8 mouse cellular contexts compared by ENCODE assay signal in genomic region chr7:30183879-30184289, GRCm38 (mm10). TPM values are rescaled to one million over a fixed set of nuclear protein-coding genes. Genes with fewer than 3 reads are reported as not detected.
A peak's percentile ranks its signal among the peaks of the same experiment; 100 is the strongest.
DNase-seq lines count a peak whose midpoint lies in the region; ATAC-seq and TF ChIP-seq lines count a peak whose summit lies in the region.

TSS of gene Cox7a1 (plus strand) at chr7:30184144.

- H3K27ac ChIP-seq in embryonic facial prominence, embryonic 13.5 days = no peak within 1 kb of the TSS
- H3K27ac ChIP-seq in heart, embryonic 13.5 days (replicated peaks) = peak within 1 kb of the TSS; percentile 48
- H3K27ac ChIP-seq in kidney, postnatal 0 days = no peak within 1 kb of the TSS
- H3K27ac ChIP-seq in liver, embryonic 16.5 days (ENCODE audit: low read length) = 0 out of 2 replicates have a peak within 1 kb of the TSS, but pooled peaks have one; percentile 26
- no peak within 1 kb of the TSS for H3K27ac ChIP-seq in neural tube, embryonic 11.5 days (ENCODE audit: low read depth, low read length)

- no peak within 1 kb of the TSS for H3K4me3 ChIP-seq in C2C12 (ENCODE audit: insufficient read depth, poor library complexity, severe bottlenecking)
- no peak within 1 kb of the TSS for H3K4me3 ChIP-seq in embryonic facial prominence, embryonic 13.5 days
- H3K4me3 ChIP-seq in heart, embryonic 13.5 days = peak within 1 kb of the TSS; percentile 53
- peak within 1 kb of the TSS; percentile 15; the same call in 1 of the 2 replicates for H3K4me3 ChIP-seq in kidney, postnatal 0 days (replicated peaks; ENCODE audit: low read depth, low read length)
- H3K4me3 ChIP-seq in liver, embryonic 16.5 days (ENCODE audit: low read depth, low read length) = peak within 1 kb of the TSS; percentile 47
- 0 out of 2 replicates have a peak within 1 kb of the TSS, but pooled peaks have one; percentile 13 for H3K4me3 ChIP-seq in neural tube, embryonic 11.5 days (ENCODE audit: low read depth, low read length)

- H3ac ChIP-seq in C2C12 (ENCODE audit: control insufficient read depth, insufficient read length, low read depth) = peak within 1 kb of the TSS; percentile 18

- H3K36me3 ChIP-seq in C2C12 (ENCODE audit: control insufficient read depth, insufficient read depth) = peaks cover 29% of the 10 kb centered on the region
- peaks cover 42% of the 10 kb centered on the region for H3K36me3 ChIP-seq in embryonic facial prominence, embryonic 13.5 days
- peaks cover 43% of the 10 kb centered on the region for H3K36me3 ChIP-seq in heart, embryonic 13.5 days
- peaks cover 33% of the 10 kb centered on the region for H3K36me3 ChIP-seq in kidney, postnatal 0 days (ENCODE audit: insufficient read depth, low read length)
- H3K36me3 ChIP-seq in liver, embryonic 16.5 days (ENCODE audit: control insufficient read depth, insufficient read depth) = peaks cover 15% of the 10 kb centered on the region
- H3K36me3 ChIP-seq in neural tube, embryonic 11.5 days (ENCODE audit: control insufficient read depth, insufficient read depth, low read length) = 0 out of 2 replicates have a peak, but pooled peaks cover 4% of the 10 kb centered on the region

- ATAC-seq in embryonic facial prominence, embryonic 13.5 days (ENCODE audit: insufficient number of reproducible peaks, insufficient read depth, low FRiP score, low TSS enrichment, low read depth) = no peak
- ATAC-seq in heart, embryonic 13.5 days (ENCODE audit: extremely low read depth, insufficient number of reproducible peaks, low FRiP score, low TSS enrichment) = peak; percentile 79
- ATAC-seq in kidney, postnatal 0 days (replicated peaks; ENCODE audit: low FRiP score, low read depth) = peak; percentile 62
- peak; percentile 92 for ATAC-seq in liver, embryonic 16.5 days (ENCODE audit: low read depth)
- peak; percentile 64 for ATAC-seq in neural tube, embryonic 11.5 days (ENCODE audit: insufficient read depth, low FRiP score, low TSS enrichment)

- no peak for TF ChIP-seq CTCF in C2C12 (IDR thresholded peaks at IDR 0.05; ENCODE audit: control insufficient read depth, insufficient read depth, insufficient read length)
- TF ChIP-seq CTCF in kidney, postnatal 0 days (IDR thresholded peaks at IDR 0.05; ENCODE audit: low read depth) = no peak

- no peaks in the 10 kb centered on the region for H3K27me3 ChIP-seq in C2C12 (ENCODE audit: control insufficient read depth, insufficient read depth, insufficient read length)
- H3K27me3 ChIP-seq in embryonic facial prominence, embryonic 13.5 days = no peaks in the 10 kb centered on the region
- no peaks in the 10 kb centered on the region for H3K27me3 ChIP-seq in heart, embryonic 13.5 days (replicated peaks)
- H3K27me3 ChIP-seq in kidney, postnatal 0 days (ENCODE audit: insufficient read depth, low read length) = no peaks in the 10 kb centered on the region
- H3K27me3 ChIP-seq in liver, embryonic 16.5 days (ENCODE audit: control insufficient read depth, insufficient read depth, low read depth, low read length) = no peaks in the 10 kb centered on the region
- H3K27me3 ChIP-seq in neural tube, embryonic 11.5 days (ENCODE audit: control insufficient read depth, insufficient read depth, low read length) = no peaks in the 10 kb centered on the region

- no peak within 1 kb of the TSS for H3K9ac ChIP-seq in embryonic facial prominence, embryonic 13.5 days
- H3K9ac ChIP-seq in heart, embryonic 13.5 days = peak within 1 kb of the TSS; percentile 81
- H3K9ac ChIP-seq in kidney, postnatal 0 days (ENCODE audit: low read depth, low read length) = 0 out of 2 replicates have a peak within 1 kb of the TSS, but pooled peaks have one; percentile 32
- H3K9ac ChIP-seq in liver, embryonic 16.5 days (ENCODE audit: low read depth, low read length) = peak within 1 kb of the TSS; percentile 45
- H3K9ac ChIP-seq in neural tube, embryonic 11.5 days (ENCODE audit: low read length) = peak within 1 kb of the TSS; percentile 29; the same call in 1 of the 2 replicates

- H3K4me2 ChIP-seq in embryonic facial prominence, embryonic 13.5 days = peak within 1 kb of the TSS; percentile 51
- peak within 1 kb of the TSS; percentile 69 for H3K4me2 ChIP-seq in heart, embryonic 13.5 days
- peak within 1 kb of the TSS; percentile 51 for H3K4me2 ChIP-seq in kidney, postnatal 0 days (ENCODE audit: low read length)
- peak within 1 kb of the TSS; percentile 70 for H3K4me2 ChIP-seq in liver, embryonic 16.5 days (ENCODE audit: low read depth, low read length)
- peak within 1 kb of the TSS; percentile 43 for H3K4me2 ChIP-seq in neural tube, embryonic 11.5 days (ENCODE audit: low read depth)

- no peaks in the 10 kb centered on the region for H3K9me3 ChIP-seq in embryonic facial prominence, embryonic 13.5 days
- no peaks in the 10 kb centered on the region for H3K9me3 ChIP-seq in heart, embryonic 13.5 days
- H3K9me3 ChIP-seq in kidney, postnatal 0 days (replicated peaks; ENCODE audit: low read length) = no peaks in the 10 kb centered on the region
- no peaks in the 10 kb centered on the region for H3K9me3 ChIP-seq in liver, embryonic 16.5 days (replicated peaks; ENCODE audit: control insufficient read depth, low read length)
- H3K9me3 ChIP-seq in neural tube, embryonic 11.5 days (ENCODE audit: control insufficient read depth, low read length) = no peaks in the 10 kb centered on the region

- peak; percentile 87 for DNase-seq in adrenal gland, postnatal 25 days
- peak; percentile 89 for DNase-seq in kidney, postnatal 0 days (ENCODE audit: low spot score)
- DNase-seq in neural tube, embryonic 11.5 days (ENCODE audit: low spot score) = peak; percentile 77
- DNase-seq in telencephalon, adult 2 months (ENCODE audit: low read depth, low spot score) = peak; percentile 16

- H3K79me2 ChIP-seq in C2C12 (ENCODE audit: control insufficient read depth, insufficient read depth) = no peaks in the 10 kb centered on the region

- H3K4me1 ChIP-seq in embryonic facial prominence, embryonic 13.5 days = peaks cover 8% of the 10 kb centered on the region
- H3K4me1 ChIP-seq in heart, embryonic 13.5 days = peaks cover 11% of the 10 kb centered on the region
- no peaks in the 10 kb centered on the region for H3K4me1 ChIP-seq in kidney, postnatal 0 days (replicated peaks; ENCODE audit: insufficient read depth, low read length)
- peaks cover 11% of the 10 kb centered on the region for H3K4me1 ChIP-seq in liver, embryonic 16.5 days (ENCODE audit: control insufficient read depth, low read depth, low read length)
- H3K4me1 ChIP-seq in neural tube, embryonic 11.5 days (ENCODE audit: control insufficient read depth, insufficient read depth, low read length) = 0 out of 2 replicates have a peak, but pooled peaks cover 3% of the 10 kb centered on the region

- 3% methylated on average over 11 of the region's 11 CpGs for WGBS in embryonic facial prominence, embryonic 13.5 days
- WGBS in heart, embryonic 13.5 days = under 1% methylated on average over 11 of the region's 11 CpGs
- WGBS in kidney, postnatal 0 days = under 1% methylated on average over 11 of the region's 11 CpGs
- WGBS in liver, embryonic 16.5 days (ENCODE audit: insufficient replicate concordance) = under 1% methylated on average over 11 of the region's 11 CpGs
- WGBS in neural tube, embryonic 11.5 days = 2% methylated on average over 11 of the region's 11 CpGs

- no peaks in the 10 kb centered on the region for H3K79me3 ChIP-seq in C2C12 (ENCODE audit: low read depth)

TF ChIP-seq in C2C12, 6 proteins besides CTCF, POLR2A, EP300 and RAD21:
- no peak for TF ChIP-seq MYOD1 (IDR thresholded peaks at IDR 0.05; ENCODE audit: control insufficient read depth, insufficient read length, low read depth)
- no peak for TF ChIP-seq USF1 (IDR thresholded peaks at IDR 0.05; ENCODE audit: low read depth)

RNA-seq across cellular contexts. Expression of gene Cox7a1, which starts in this region (rescaled TPM):
- 7.9 TPM for polyA plus RNA-seq in C2C12 (2012; fragmentation: generic; extraction: Trizol)
- total RNA-seq in adrenal gland, postnatal 25 days (2021) = 288 and 306 TPM in 2 replicates
- 3.7 and 4.7 TPM in 2 replicates for polyA plus RNA-seq in embryonic facial prominence, embryonic 13.5 days (2015; fragmentation: Nextera tagmentation; extraction: Ambion mirVana)
- 330 and 354 TPM in 2 replicates for polyA plus RNA-seq in heart, embryonic 13.5 days (2015; fragmentation: Nextera tagmentation; extraction: Ambion mirVana)
- polyA plus RNA-seq in kidney, postnatal 0 days (2015; fragmentation: Nextera tagmentation; extraction: Ambion mirVana) = 32.9 and 43.0 TPM in 2 replicates
- 6.6 and 9.1 TPM in 2 replicates for polyA plus RNA-seq in liver, embryonic 16.5 days (2015; fragmentation: Nextera tagmentation; extraction: Ambion mirVana)
- 4.5 and 5.7 TPM in 2 replicates for polyA plus RNA-seq in neural tube, embryonic 11.5 days (2014; fragmentation: Nextera tagmentation; extraction: Ambion mirVana)

Comparison
In these comparisons a context has a peak if more than half of its experiments do, and no peak if none do; other contexts are left out.
1. H3K4me3 ChIP-seq: peak in heart, embryonic 13.5 days (single experiment), kidney, postnatal 0 days (single experiment), liver, embryonic 16.5 days (single experiment) and neural tube, embryonic 11.5 days (single experiment); none in C2C12 (single experiment) and embryonic facial prominence, embryonic 13.5 days (single experiment).
2. DNase-seq: peak in every context shown above with its lines; median percentile 89 in kidney, postnatal 0 days; 87 in adrenal gland, postnatal 25 days; 77 in neural tube, embryonic 11.5 days; 16 in telencephalon, adult 2 months.
3. H3K27ac ChIP-seq: peak in heart, embryonic 13.5 days (single experiment) and liver, embryonic 16.5 days (single experiment); none in embryonic facial prominence, embryonic 13.5 days (single experiment), kidney, postnatal 0 days (single experiment) and neural tube, embryonic 11.5 days (single experiment).
4. Peak in every context shown above with its lines, with median percentiles within 50 percentile points of each other: H3K4me2 ChIP-seq.